Mouse (Mus musculus): Measurements from ENCODE around the gene Ptger4.

Gene Ptger4

GRCm38 (mm10) chr15:5173217-5173820 lies 70.7 kb downstream of the Ptger4 start:
- no peak for DNase-seq (ENCODE audit: inconsistent age in 2 of 2, low spot score in 1 of 2)

GRCm38 (mm10) chr15:5165121-5165773 lies 78.7 kb downstream of the Ptger4 start:
- DNase-seq (ENCODE audit: inconsistent age in 2 of 2, low spot score in 1 of 2) = no peak

GRCm38 (mm10) chr15:5158827-5159226 lies 85.2 kb downstream of the Ptger4 start:
- DNase-seq (ENCODE audit: inconsistent age in 2 of 2, low spot score in 1 of 2) = peak in 1 of 2 experiments; percentile 38

- DNase-seq (ENCODE audit: inconsistent age in 2 of 2, low spot score in 1 of 2) = peak in 1 of 2 experiments; percentile 30
Measured at GRCm38 (mm10) chr15:5157386-5157785, 86.6 kb downstream of the Ptger4 start.
